22 mouse cellular contexts compared by ENCODE assay signal in genomic region chr6:15465471-15465870, GRCm38 (mm10).
A peak's percentile ranks its signal among the peaks of the same experiment; 100 is the strongest.
DNase-seq lines count a peak whose midpoint lies in the region; ATAC-seq and TF ChIP-seq lines count a peak whose summit lies in the region.
"Had no signal": no experiment of that assay in that cellular context is flagged by ENCODE, and none has a peak within 500 bp of the region (broad histone marks: within the 10 kb centered on the region; RNA-seq: fewer than 3 reads in every experiment).

No protein-coding gene starts in this region.

- WGBS in kidney, adult 2 months = 57% methylated on average over 3 of the region's 3 CpGs
- WGBS in limb, embryonic 12.5 days = 72% methylated on average over 3 of the region's 3 CpGs
- WGBS in limb, embryonic 10.5 days = 85% methylated on average over 3 of the region's 3 CpGs
- 48% methylated on average over 3 of the region's 3 CpGs for WGBS in limb, embryonic 13.5 days

- H3K9me3 ChIP-seq in limb, embryonic 12.5 days = no peaks in the 10 kb centered on the region
- H3K9me3 ChIP-seq in limb, embryonic 10.5 days (replicated peaks) = no peaks in the 10 kb centered on the region
- H3K9me3 ChIP-seq in limb, embryonic 13.5 days = no peaks in the 10 kb centered on the region
- H3K9me3 ChIP-seq: G1E; hindbrain, embryonic 12.5 days; hindbrain, embryonic 15.5 days had no signal

- DNase-seq in kidney, adult 2 months = peak; percentile 26
- DNase-seq in kidney, postnatal 10 days = no peak
- no peak for DNase-seq in limb, embryonic 10.5 days (ENCODE audit: low spot score)
- no peak for DNase-seq in spleen, postnatal 10 days (ENCODE audit: low spot score in 2 of 2)
- DNase-seq in heart, adult 11 months = no peak
- DNase-seq: adrenal gland, postnatal 10 days; adrenal gland, postnatal 36 days; B cell, adult 2 months; cerebellum, adult 18-20 months; cerebellum, adult 9-10 months; cerebellum, postnatal 14 days; forebrain, postnatal 0 days; gastrocnemius, postnatal 25 days had no signal

- no peak for TF ChIP-seq POLR2A in kidney, adult 2 months (IDR thresholded peaks at IDR 0.05; ENCODE audit: low read depth, low read length)

- no peak overlapping the region for H3K4me3 ChIP-seq in kidney, adult 2 months (ENCODE audit: insufficient read depth, low read depth, low read length)
- no peak overlapping the region for H3K4me3 ChIP-seq in limb, embryonic 12.5 days (replicated peaks)
- no peak overlapping the region for H3K4me3 ChIP-seq in limb, embryonic 10.5 days
- no peak overlapping the region for H3K4me3 ChIP-seq in limb, embryonic 13.5 days
- H3K4me3 ChIP-seq: hindbrain, embryonic 12.5 days; hindbrain, embryonic 15.5 days had no signal

- no peak for TF ChIP-seq CTCF in kidney, adult 2 months (conservative IDR thresholded peaks at IDR 0.05; ENCODE audit: insufficient read depth, insufficient read length, low read depth, low read length)

- H3K9ac ChIP-seq in limb, embryonic 12.5 days (replicated peaks) = no peak overlapping the region
- H3K9ac ChIP-seq in limb, embryonic 13.5 days = no peak overlapping the region
- H3K9ac ChIP-seq: forebrain, postnatal 0 days; hindbrain, embryonic 12.5 days; hindbrain, embryonic 15.5 days had no signal

- H3K27me3 ChIP-seq in kidney, adult 2 months (replicated peaks; ENCODE audit: control insufficient read depth, insufficient read depth, low read length) = no peaks in the 10 kb centered on the region
- no peaks in the 10 kb centered on the region for H3K27me3 ChIP-seq in limb, embryonic 12.5 days
- no peaks in the 10 kb centered on the region for H3K27me3 ChIP-seq in limb, embryonic 10.5 days (ENCODE audit: low read depth, poor library complexity, severe bottlenecking)
- no peaks in the 10 kb centered on the region for H3K27me3 ChIP-seq in limb, embryonic 13.5 days
- H3K27me3 ChIP-seq: CH12.LX; hindbrain, embryonic 12.5 days; hindbrain, embryonic 15.5 days had no signal

- no peak overlapping the region for H3K4me2 ChIP-seq in limb, embryonic 12.5 days
- no peak overlapping the region for H3K4me2 ChIP-seq in limb, embryonic 13.5 days (replicated peaks)
- H3K4me2 ChIP-seq: heart, embryonic 11.5 days; hindbrain, embryonic 12.5 days; hindbrain, embryonic 15.5 days had no signal

- no peak for ATAC-seq in limb, embryonic 12.5 days (ENCODE audit: insufficient number of reproducible peaks, insufficient read depth, low FRiP score, low TSS enrichment, low read depth)
- peak; percentile 80 for ATAC-seq in limb, embryonic 13.5 days (ENCODE audit: low FRiP score, low read depth)
- ATAC-seq: forebrain, embryonic 14.5 days; forebrain, postnatal 0 days; Patski had no signal

- H3K4me1 ChIP-seq in kidney, adult 2 months (ENCODE audit: control insufficient read depth, insufficient read depth, low read length) = no peaks in the 10 kb centered on the region
- peaks cover 6% of the 10 kb centered on the region; the same call in 1 of the 2 replicates for H3K4me1 ChIP-seq in limb, embryonic 12.5 days (replicated peaks)
- H3K4me1 ChIP-seq in limb, embryonic 10.5 days = no peaks in the 10 kb centered on the region
- H3K4me1 ChIP-seq in limb, embryonic 13.5 days = no peaks in the 10 kb centered on the region
- H3K4me1 ChIP-seq: hindbrain, embryonic 12.5 days; hindbrain, embryonic 15.5 days had no signal

- H3K27ac ChIP-seq in kidney, adult 2 months (ENCODE audit: insufficient read depth, low read depth, low read length) = no peak overlapping the region
- 0 out of 2 replicates have a peak overlapping the region, but pooled peaks have one; percentile 23 for H3K27ac ChIP-seq in limb, embryonic 12.5 days
- no peak overlapping the region for H3K27ac ChIP-seq in limb, embryonic 10.5 days
- H3K27ac ChIP-seq in limb, embryonic 13.5 days = no peak overlapping the region
- H3K27ac ChIP-seq: hindbrain, embryonic 12.5 days; hindbrain, embryonic 15.5 days had no signal

- H3K36me3 ChIP-seq in kidney, adult 2 months (ENCODE audit: control insufficient read depth, insufficient read depth, low read length) = no peaks in the 10 kb centered on the region
- H3K36me3 ChIP-seq in limb, embryonic 12.5 days = no peaks in the 10 kb centered on the region
- H3K36me3 ChIP-seq in limb, embryonic 10.5 days = no peaks in the 10 kb centered on the region
- no peaks in the 10 kb centered on the region for H3K36me3 ChIP-seq in limb, embryonic 13.5 days
- H3K36me3 ChIP-seq: G1E; hindbrain, embryonic 12.5 days; hindbrain, embryonic 15.5 days had no signal
